Mouse (Mus musculus): Measurements from ENCODE around the gene Wasf1. TPM values are rescaled to one million over a fixed set of nuclear protein-coding genes. Genes with fewer than 3 reads are reported as not detected.

The Wasf1 gene
- total RNA-seq, 2 experiments from 2014 or later, result 0.40 to 1.0 TPM

GRCm38 (mm10) chr10:40983761-40984160 lies 100.5 kb downstream of the Wasf1 start:
- no peak for DNase-seq

GRCm38 (mm10) chr10:40984600-40984999 lies 101.3 kb downstream of the Wasf1 start:
- DNase-seq, result no peak

- DNase-seq, result no peak
Measured at GRCm38 (mm10) chr10:40985350-40985749, 102.1 kb downstream of the Wasf1 start.

Other genes with a start within 250 kb of the Wasf1 start
- gene Mettl24, start 200.2 kb upstream of the Wasf1 start, total RNA-seq (2021), result 1 to 10 TPM; 1.3 to 1.6 TPM
- 10 to 100 TPM; 17.7 to 19.0 TPM for gene Cdc40, start 164 bp upstream of the Wasf1 start, total RNA-seq (2021)
- not detected for gene Gpr6, start 188.8 kb downstream of the Wasf1 start, total RNA-seq (2021)

Measured in heart, adult 18-20 months (tissue).